ENCODE assay signal across 11 mouse cellular contexts in the genomic region with DNA sequence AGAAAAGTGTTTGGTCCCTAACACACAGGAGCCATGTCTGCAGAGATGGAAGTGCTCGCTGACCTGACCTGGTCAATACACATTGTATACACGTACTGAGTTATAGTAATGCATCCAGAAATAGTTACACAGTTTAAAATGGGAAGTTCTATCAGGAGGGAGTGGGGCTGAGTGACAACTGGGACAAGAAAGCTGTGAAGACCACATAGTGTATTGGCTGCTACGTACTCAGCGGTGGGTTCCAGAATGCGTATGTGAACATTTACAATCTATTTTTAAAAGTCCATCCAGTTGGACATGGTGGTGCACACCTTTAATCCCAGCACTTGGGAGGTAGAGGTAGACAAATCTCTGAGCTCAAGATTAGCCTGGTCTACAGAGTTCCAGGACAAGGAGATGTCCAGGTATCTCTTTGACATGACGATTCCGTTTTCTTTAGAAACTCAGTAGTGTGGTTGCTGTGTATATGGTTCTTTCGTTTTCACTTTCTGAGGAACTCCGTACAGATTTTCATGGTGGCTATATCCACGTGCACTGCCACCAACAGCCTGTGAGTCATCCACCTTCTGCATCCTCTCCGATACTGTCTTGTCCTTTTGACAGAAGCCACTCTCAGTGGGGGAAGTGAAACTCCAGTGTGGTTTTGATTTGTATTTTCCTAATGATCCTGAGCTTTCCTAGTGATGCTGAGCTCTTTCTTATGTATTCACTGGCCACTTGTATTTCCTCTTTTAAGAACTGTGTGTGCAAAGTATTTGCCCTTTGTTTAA.
A peak's percentile ranks its signal among the peaks of the same experiment; 100 is the strongest.
DNase-seq lines count a peak whose midpoint lies in the region; ATAC-seq lines count a peak whose summit lies in the region.
"Had no signal": no experiment of that assay in that cellular context is flagged by ENCODE, and none has a peak within 500 bp of the region (broad histone marks: within the 10 kb centered on the region; RNA-seq: fewer than 3 reads in every experiment).

No protein-coding gene starts in this region.

- H3K4me1 ChIP-seq in neural tube, embryonic 15.5 days, result no peaks in the 10 kb centered on the region

- peak; percentile 96 for DNase-seq in heart, adult 11 months
- no peak for DNase-seq in heart, postnatal 36 days
- DNase-seq in B cell, adult 2 months, result peak; percentile 75 to 81
- DNase-seq in cerebellum, adult 11-12 months, result no peak
- no peak for DNase-seq in urinary bladder, adult 2 months (ENCODE audit: low spot score)
- DNase-seq: kidney, postnatal 10 days had no signal

- WGBS in neural tube, embryonic 15.5 days, result 88% methylated on average over 11 of the region's 11 CpGs

- H3K27me3 ChIP-seq in neural tube, embryonic 15.5 days (replicated peaks), result no peaks in the 10 kb centered on the region
- H3K27me3 ChIP-seq: limb, embryonic 13.5 days had no signal

- H3K9me3 ChIP-seq in neural tube, embryonic 15.5 days (replicated peaks), result no peaks in the 10 kb centered on the region
- H3K9me3 ChIP-seq: limb, embryonic 13.5 days had no signal

- H3K9ac ChIP-seq in neural tube, embryonic 15.5 days (replicated peaks), result no peak overlapping the region
- H3K9ac ChIP-seq: limb, embryonic 13.5 days had no signal

- no peak overlapping the region for H3K4me2 ChIP-seq in neural tube, embryonic 15.5 days
- H3K4me2 ChIP-seq: limb, embryonic 13.5 days had no signal

- no peak overlapping the region for H3K27ac ChIP-seq in neural tube, embryonic 15.5 days (replicated peaks)
- H3K27ac ChIP-seq: heart, adult 2 months; limb, embryonic 13.5 days had no signal

- ATAC-seq in inflammation-experienced regulatory T-cells, adult 6 months, result peak; percentile 97
- ATAC-seq in megakaryocyte-erythroid progenitor cell, adult 5-6 weeks (replicated peaks; ENCODE audit: low FRiP score, low TSS enrichment, poor library complexity, severe bottlenecking), result 0 out of 2 replicates have a peak, but pooled peaks have one; percentile 41
- ATAC-seq in neural tube, embryonic 15.5 days (ENCODE audit: low FRiP score), result no peak

- intact Hi-C loops in heart, postnatal 36 days (cut with DNase I), result no loop called here

- no peak overlapping the region for H3K4me3 ChIP-seq in neural tube, embryonic 15.5 days (replicated peaks)
- H3K4me3 ChIP-seq: heart, adult 2 months; limb, embryonic 13.5 days had no signal

- no peaks in the 10 kb centered on the region for H3K36me3 ChIP-seq in neural tube, embryonic 15.5 days
- H3K36me3 ChIP-seq: limb, embryonic 13.5 days had no signal

Comparison
In these comparisons a context has a peak if more than half of its experiments do, and no peak if none do; other contexts are left out.
1. DNase-seq: peak in heart, adult 11 months (single experiment) and B cell, adult 2 months (2 of 2); none in heart, postnatal 36 days (0 of 2), cerebellum, adult 11-12 months (single experiment) and urinary bladder, adult 2 months (single experiment).